Mouse (Mus musculus) urinary bladder, postnatal 36 days (tissue): ENCODE results near the gene Fgfrl1.
"Not testable (repeated sequence)": the region's sequence is repeated elsewhere in the genome, so short reads cannot be mapped to it uniquely, and the experiment has no call there.

Experiments used
- DNase-seq, 2 experiments: peaks; one replicate each; pipeline ENCODE4 v3.0.0; 2022; ENCODE audit warnings: low spot score in 2 of 2, mixed read lengths in 1 of 2

Fgfrl1 gene

GRCm38 (mm10) chr5:108750328-108751210 lies 58.4 kb downstream of the Fgfrl1 start:
- DNase-seq, result no peak

- DNase-seq, result not testable (repeated sequence)
Measured at GRCm38 (mm10) chr5:108751258-108751657, 59.1 kb downstream of the Fgfrl1 start.
